Mouse (Mus musculus): ENCODE measurements at regions not wholly inside any gene's neighbourhood (a gene's known extent, or its start where the extent isn't known, plus 50 kb on each side); places are given as distances from the start of the nearest gene placed in this dataset.

DNA sequence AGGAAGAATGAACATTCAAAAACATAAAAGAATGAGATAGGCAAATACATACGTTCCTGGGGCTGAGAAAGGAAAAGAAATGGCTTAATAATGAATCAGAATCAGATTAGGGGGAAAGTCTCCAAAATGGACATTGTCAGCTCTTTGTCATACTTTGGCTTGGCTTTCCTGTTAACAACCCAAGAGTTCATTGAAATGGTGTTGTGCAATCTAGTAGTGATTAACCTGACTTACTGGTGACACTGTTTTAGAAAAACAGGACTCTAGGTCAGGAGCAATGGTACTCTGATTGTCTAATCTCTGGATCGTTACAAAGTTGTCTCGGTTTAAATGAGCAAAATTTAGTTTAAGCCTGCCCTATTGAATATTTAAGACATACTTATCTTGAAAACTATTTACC is 119.5 kb upstream of the Dph6 start:
- no peak overlapping the region for H3K9ac ChIP-seq
- ATAC-seq (no peak), DNase-seq (no peak)
- no peaks in the 10 kb centered on the region for H3K27me3 ChIP-seq (ENCODE audit: insufficient read depth, low read length)
- H3K4me1 ChIP-seq (ENCODE audit: insufficient read depth), result no peaks in the 10 kb centered on the region
- TF ChIP-seq CTCF (IDR thresholded peaks at IDR 0.05; ENCODE audit: low read depth), result no peak
- no peaks in the 10 kb centered on the region for H3K9me3 ChIP-seq (ENCODE audit: low read length)
- no peaks in the 10 kb centered on the region for H3K36me3 ChIP-seq (ENCODE audit: insufficient read depth)
- no peak overlapping the region for H3K4me3 ChIP-seq (ENCODE audit: low read depth, low read length)
- WGBS, result 81% methylated on average over 3 of the region's 3 CpGs
- no peak overlapping the region for H3K4me2 ChIP-seq (ENCODE audit: low read depth)
- H3K27ac ChIP-seq (ENCODE audit: low read depth, low read length), result no peak overlapping the region

DNA sequence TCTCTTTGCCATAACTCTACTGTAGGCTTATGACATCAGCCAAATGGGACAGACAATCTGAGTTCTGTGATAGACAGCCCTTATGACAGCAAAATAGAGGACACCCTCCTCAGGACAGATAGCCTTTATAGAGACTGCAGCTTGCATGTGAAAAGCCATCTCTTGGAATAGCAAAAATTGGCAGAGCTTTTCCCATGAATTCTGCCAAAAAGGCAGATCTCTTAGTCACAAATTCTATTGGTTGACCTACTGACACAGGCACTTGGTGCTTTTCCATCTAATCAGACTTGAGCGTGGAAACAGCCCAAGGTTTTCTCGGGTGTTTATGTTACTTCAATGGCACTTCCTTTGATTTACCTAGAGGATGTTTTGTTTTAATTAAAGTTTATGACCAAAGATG is 120.8 kb upstream of the Dph6 start:
- H3K9me3 ChIP-seq (ENCODE audit: low read length), result no peaks in the 10 kb centered on the region
- WGBS, result 58% methylated on average over 2 of the region's 2 CpGs
- DNase-seq, result no peak
- no peaks in the 10 kb centered on the region for H3K36me3 ChIP-seq (ENCODE audit: insufficient read depth)
- ATAC-seq, result no peak
- no peaks in the 10 kb centered on the region for H3K27me3 ChIP-seq (ENCODE audit: insufficient read depth, low read length)
- H3K9ac ChIP-seq, result no peak overlapping the region
- no peak overlapping the region for H3K27ac ChIP-seq (ENCODE audit: low read depth, low read length)
- TF ChIP-seq CTCF (IDR thresholded peaks at IDR 0.05; ENCODE audit: low read depth), result no peak
- H3K4me2 ChIP-seq (ENCODE audit: low read depth), result no peak overlapping the region
- no peaks in the 10 kb centered on the region for H3K4me1 ChIP-seq (ENCODE audit: insufficient read depth)
- H3K4me3 ChIP-seq (ENCODE audit: low read depth, low read length), result no peak overlapping the region

DNA sequence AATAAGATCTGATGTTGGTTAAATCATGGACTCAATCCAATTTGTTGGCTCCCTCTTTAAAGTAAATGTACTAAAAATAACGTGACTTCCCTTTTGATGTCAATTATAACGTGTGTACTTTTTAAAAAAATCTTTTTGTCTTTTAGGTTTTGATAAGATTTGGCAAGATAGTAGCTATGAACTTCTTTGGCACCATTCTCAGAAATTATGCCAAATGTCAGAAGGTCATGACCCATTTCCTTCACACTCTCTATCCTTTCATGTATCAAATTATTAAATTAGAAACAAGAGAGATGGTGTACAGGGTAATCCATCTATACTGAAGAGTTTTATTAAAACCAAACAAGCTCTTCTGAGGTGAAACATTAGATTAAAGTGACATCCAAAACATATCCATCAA is 121.4 kb upstream of the Dph6 start:
- no peak overlapping the region for H3K4me2 ChIP-seq (ENCODE audit: low read depth)
- H3K4me3 ChIP-seq (ENCODE audit: low read depth, low read length), result no peak overlapping the region
- H3K36me3 ChIP-seq (ENCODE audit: insufficient read depth), result no peaks in the 10 kb centered on the region
- TF ChIP-seq CTCF (IDR thresholded peaks at IDR 0.05; ENCODE audit: low read depth), result no peak
- no peaks in the 10 kb centered on the region for H3K9me3 ChIP-seq (ENCODE audit: low read length)
- no peak overlapping the region for H3K27ac ChIP-seq (ENCODE audit: low read depth, low read length)
- DNase-seq (no peak), ATAC-seq (no peak)
- H3K27me3 ChIP-seq (ENCODE audit: insufficient read depth, low read length), result no peaks in the 10 kb centered on the region
- H3K4me1 ChIP-seq (ENCODE audit: insufficient read depth), result no peaks in the 10 kb centered on the region
- no peak overlapping the region for H3K9ac ChIP-seq
- 72% methylated on average over 2 of the region's 2 CpGs for WGBS

DNA sequence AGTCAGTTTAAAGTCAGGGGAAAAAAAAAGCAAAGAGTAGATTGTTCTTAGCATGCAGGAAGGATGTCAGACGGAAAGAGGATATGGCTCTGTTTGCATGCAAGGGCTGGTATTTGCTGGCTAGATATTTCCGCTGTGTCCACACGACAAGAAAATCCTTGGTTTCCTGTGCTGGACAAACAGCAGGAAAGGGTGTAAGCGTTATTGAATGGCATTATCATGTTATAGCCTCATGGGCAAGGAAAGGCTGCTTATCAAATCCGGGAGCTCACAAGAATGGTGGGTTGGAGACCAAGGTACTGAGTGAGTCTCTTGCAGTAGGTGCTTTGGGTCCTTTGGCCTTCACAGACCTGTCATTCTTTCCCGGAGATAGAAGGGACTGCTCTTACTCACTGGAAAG is 127.7 kb upstream of the Dph6 start:
- Histone ChIP-seq H3K4me3 (ENCODE audit: low read depth, low read length) (no peak overlapping the region), H3K9me3 (ENCODE audit: low read length) (no peaks in the 10 kb centered on the region), H3K4me1 (ENCODE audit: insufficient read depth) (no peaks in the 10 kb centered on the region; the same call in 1 of the 2 replicates), H3K9ac (no peak overlapping the region), H3K36me3 (ENCODE audit: insufficient read depth) (no peaks in the 10 kb centered on the region), H3K27ac (ENCODE audit: low read depth, low read length) (no peak overlapping the region), H3K27me3 (ENCODE audit: insufficient read depth, low read length) (no peaks in the 10 kb centered on the region), H3K4me2 (ENCODE audit: low read depth) (no peak overlapping the region)
- DNase-seq (no peak), ATAC-seq (no peak)
- no peak for TF ChIP-seq CTCF (IDR thresholded peaks at IDR 0.05; ENCODE audit: low read depth)
- 89% methylated on average over 6 of the region's 6 CpGs for WGBS

DNA sequence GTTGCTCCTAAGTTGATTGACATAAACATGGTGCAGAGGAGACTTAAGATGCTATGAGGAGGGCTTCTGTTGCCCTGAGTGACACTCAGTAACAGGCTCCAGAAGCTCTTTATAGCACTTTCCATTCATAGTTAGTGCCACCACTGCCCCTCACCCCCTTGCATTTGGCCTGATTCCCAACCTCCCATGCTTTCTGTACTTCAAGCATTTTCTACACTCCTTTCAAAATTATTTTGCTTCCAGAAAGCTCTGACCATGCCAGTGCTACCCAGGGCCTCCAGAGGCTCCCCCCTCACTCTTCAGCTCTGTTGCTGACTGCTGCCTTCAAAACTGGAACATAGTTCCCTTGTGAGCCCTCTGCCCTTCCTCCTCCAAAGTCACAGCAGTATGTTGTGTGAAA is 129.4 kb upstream of the Dph6 start:
- DNase-seq (peak; percentile 50), ATAC-seq (peak; percentile 88)
- 0 out of 2 replicates have a peak overlapping the region, but pooled peaks have one; percentile 10 for H3K27ac ChIP-seq (ENCODE audit: low read depth, low read length)

DNA sequence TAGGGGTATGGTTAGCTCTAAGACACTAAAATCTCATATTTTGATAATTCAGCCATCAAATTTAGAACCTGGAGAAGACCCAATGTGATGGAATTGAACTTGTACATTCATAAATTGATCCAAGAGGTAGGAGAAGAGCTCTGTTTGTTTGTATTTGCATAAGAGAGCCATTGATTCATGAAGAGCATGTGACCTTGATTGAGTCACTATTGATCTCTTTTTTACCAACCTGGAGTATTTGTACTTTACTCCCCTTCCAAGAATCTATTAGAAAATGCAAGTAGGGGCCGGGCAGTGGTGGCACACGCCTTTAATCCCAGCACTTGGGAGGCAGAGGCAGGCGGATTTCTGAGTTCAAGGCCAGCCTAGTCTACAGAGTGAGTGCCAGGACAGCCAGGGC is 133.5 kb upstream of the Dph6 start:
- WGBS, result 93% methylated on average over 3 of the region's 3 CpGs
- Histone ChIP-seq H3K9me3 (ENCODE audit: low read length) (no peaks in the 10 kb centered on the region), H3K4me2 (ENCODE audit: low read depth) (no peak overlapping the region)

More for the DNA sequence above, 129.4 kb upstream of the Dph6 start:
- no peaks in the 10 kb centered on the region for H3K27me3 ChIP-seq (ENCODE audit: insufficient read depth, low read length)
- TF ChIP-seq CTCF (IDR thresholded peaks at IDR 0.05; ENCODE audit: low read depth), result no peak
- H3K36me3 ChIP-seq (ENCODE audit: insufficient read depth), result no peaks in the 10 kb centered on the region
- no peaks in the 10 kb centered on the region; the same call in 1 of the 2 replicates for H3K4me1 ChIP-seq (ENCODE audit: insufficient read depth)
- H3K4me3 ChIP-seq (ENCODE audit: low read depth, low read length), result no peak overlapping the region
- H3K4me2 ChIP-seq (ENCODE audit: low read depth), result no peak overlapping the region
- H3K9ac ChIP-seq, result no peak overlapping the region
- H3K9me3 ChIP-seq (ENCODE audit: low read length), result no peaks in the 10 kb centered on the region

DNA sequence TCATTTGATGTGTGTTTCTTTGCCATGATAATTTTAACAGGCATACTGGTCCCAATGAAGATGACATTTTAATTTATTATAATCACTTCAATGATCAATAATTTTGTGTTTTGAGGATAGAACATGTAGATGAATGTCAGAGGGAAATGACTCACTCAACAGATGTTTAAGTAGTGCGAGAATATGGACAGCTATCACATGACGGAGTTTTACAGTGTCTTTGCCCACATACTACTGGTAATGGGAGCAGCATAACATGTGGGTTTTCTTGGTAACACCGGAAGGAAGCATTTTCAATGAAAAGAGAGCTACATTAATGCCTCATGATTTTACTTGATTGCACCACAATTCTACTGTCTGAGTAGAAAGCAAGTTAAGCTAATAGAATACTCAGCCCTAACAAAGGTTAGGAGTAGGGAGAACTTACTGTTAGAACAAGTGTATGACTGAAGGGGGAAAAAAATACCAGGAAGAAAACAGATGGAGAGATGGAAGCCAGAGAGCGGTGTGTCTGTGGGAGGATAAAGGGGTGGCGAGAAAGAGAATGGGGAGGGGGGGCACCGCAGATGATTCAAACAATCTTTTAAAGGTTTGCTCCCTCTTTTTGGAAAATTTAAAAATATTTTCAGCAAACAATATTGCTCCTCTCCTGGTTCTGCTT is 142.0 kb upstream of the Dph6 start:
- Histone ChIP-seq H3K4me2 (ENCODE audit: low read depth) (no peak overlapping the region), H3K9me3 (ENCODE audit: low read length) (no peaks in the 10 kb centered on the region), H3K4me3 (ENCODE audit: low read depth, low read length) (no peak overlapping the region), H3K27me3 (ENCODE audit: insufficient read depth, low read length) (no peaks in the 10 kb centered on the region), H3K4me1 (ENCODE audit: insufficient read depth) (no peaks in the 10 kb centered on the region), H3K9ac (no peak overlapping the region), H3K27ac (ENCODE audit: low read depth, low read length) (0 out of 2 replicates have a peak overlapping the region, but pooled peaks have one; percentile 21), H3K36me3 (ENCODE audit: insufficient read depth) (no peaks in the 10 kb centered on the region)
- 67% methylated on average over 6 of the region's 6 CpGs for WGBS
- DNase-seq (peak; percentile 6), ATAC-seq (peak; percentile 43; the same call in 1 of the 2 replicates)
- no peak for TF ChIP-seq CTCF (IDR thresholded peaks at IDR 0.05; ENCODE audit: low read depth)

More for the DNA sequence above, 133.5 kb upstream of the Dph6 start:
- DNase-seq (no peak), ATAC-seq (no peak)
- Histone ChIP-seq H3K9ac (no peak overlapping the region), H3K4me3 (ENCODE audit: low read depth, low read length) (no peak overlapping the region), H3K27me3 (ENCODE audit: insufficient read depth, low read length) (no peaks in the 10 kb centered on the region), H3K27ac (ENCODE audit: low read depth, low read length) (no peak overlapping the region), H3K4me1 (ENCODE audit: insufficient read depth) (no peaks in the 10 kb centered on the region; the same call in 1 of the 2 replicates), H3K36me3 (ENCODE audit: insufficient read depth) (no peaks in the 10 kb centered on the region)
- TF ChIP-seq CTCF (IDR thresholded peaks at IDR 0.05; ENCODE audit: low read depth), result no peak

All from forebrain, postnatal 0 days (tissue).